Mouse (Mus musculus) cerebellum, adult 11 months (tissue): ENCODE results near the gene Gsk3b.
"Not testable (repeated sequence)": the region's sequence is repeated elsewhere in the genome, so short reads cannot be mapped to it uniquely, and the experiment has no call there.

Experiments
- DNase-seq: peaks from one replicate; pipeline ENCODE4 v3.0.0; 2022

Gsk3b gene

DNA sequence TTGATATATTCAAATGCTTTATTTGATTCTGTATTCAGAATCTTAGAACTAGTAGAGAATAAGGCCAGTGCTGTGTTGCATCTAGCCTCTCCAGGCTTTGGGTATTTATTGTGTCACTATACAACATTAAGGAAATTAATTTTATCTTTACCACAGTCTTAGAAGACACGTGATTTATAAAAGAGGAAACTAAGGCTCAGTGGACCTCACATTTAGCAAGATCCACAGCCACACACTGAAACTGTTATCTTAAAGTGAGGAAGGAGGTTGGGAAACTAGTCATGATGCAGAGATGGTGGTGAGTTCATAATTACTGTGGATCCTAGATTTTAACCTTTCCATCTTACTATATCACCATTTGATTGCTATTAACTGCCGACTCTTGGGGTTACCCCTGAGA, 16.7 kb downstream of the Gsk3b start:
- DNase-seq, result no peak

DNA sequence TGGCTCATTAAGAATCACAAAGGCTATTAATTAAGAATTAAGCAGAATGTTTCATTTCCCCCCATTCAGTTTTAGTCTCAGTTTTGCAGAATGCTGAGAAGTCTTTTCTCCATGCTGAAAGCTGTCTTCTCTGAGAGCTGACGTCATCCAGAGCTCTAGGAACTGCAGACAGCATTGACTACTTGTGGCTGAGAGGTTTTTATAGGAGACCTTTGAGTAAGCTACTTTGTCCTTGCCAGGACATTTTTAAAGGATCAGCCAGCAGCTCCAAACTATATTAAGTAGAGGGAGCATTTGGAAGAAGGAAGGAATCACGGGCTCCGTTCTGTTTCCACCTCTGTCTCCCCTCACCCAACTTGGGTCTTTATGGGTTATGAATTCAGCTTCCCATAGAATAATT, 17.7 kb downstream of the Gsk3b start:
- DNase-seq, result no peak

GRCm38 (mm10) chr16:38110001-38110400, 21.2 kb downstream of the Gsk3b start:
- no peak for DNase-seq

GRCm38 (mm10) chr16:38110575-38110974, 21.8 kb downstream of the Gsk3b start:
- no peak for DNase-seq

DNA sequence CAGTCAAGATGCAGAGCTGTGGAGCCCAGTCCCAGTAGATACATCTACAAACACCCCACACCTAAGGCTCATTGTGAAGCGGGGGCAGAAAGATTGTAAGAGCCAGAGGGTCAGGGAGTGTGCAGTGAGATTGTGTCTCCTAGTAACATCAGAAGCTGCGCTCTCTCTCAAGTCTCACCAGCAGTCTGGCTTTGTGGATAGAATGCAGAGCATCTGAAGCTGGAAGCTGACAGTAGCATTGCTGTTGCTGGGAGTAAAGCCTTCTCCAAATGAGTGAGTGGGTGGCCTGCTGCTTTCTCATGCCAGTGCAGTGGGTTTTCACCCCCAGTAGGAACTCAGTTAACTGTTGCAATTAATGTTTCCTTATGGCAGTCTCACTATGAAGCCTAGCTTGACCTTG, 25.3 kb downstream of the Gsk3b start:
- no peak for DNase-seq

GRCm38 (mm10) chr16:38117909-38118308, 29.1 kb downstream of the Gsk3b start:
- not testable (repeated sequence) for DNase-seq

- DNase-seq, result no peak
Measured at GRCm38 (mm10) chr16:38118723-38119122, 29.9 kb downstream of the Gsk3b start.

GRCm38 (mm10) chr16:38119286-38119685, 30.5 kb downstream of the Gsk3b start:
- no peak for DNase-seq

- DNase-seq, result no peak
Measured at GRCm38 (mm10) chr16:38129171-38129570, 40.4 kb downstream of the Gsk3b start.

DNA sequence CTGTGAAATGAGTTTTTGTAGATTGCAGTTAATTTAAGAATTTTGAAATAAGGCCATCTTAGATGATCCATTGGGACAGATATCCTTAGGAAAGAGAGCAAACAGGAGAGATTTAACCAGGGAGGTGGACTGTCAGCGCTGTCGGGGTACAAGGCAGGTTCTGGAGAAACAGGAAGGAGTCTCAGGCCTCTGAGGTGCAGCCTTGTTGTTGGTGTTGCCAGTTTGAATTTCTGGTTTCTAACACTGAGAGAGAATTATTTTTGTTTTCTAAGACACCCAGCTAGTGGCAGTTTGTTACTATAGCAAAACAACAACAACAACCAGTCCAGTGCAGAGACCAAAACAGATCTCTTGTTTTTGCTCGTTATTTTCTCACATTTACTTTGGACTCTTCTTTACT, 42.2 kb downstream of the Gsk3b start:
- no peak for DNase-seq

DNA sequence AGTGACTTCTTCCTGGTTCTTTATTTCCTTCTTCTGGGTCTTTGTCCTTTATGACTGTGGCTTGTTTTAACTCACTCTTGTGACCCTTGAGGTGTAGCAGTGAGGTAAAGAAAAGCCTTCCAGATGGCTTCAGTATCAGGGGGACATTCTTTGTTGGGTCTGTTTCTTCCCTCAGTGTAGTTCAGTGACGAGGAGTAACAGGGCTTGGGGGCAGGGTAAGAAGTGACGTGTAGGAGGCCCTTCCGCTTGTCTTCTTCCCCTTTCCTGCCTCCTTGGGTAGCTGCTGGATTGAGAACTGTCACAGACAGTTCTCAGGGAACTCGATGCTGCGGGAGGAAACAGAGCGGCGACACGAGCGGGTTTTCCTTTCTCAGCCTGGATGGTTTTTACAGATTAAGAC, 43.0 kb downstream of the Gsk3b start:
- DNase-seq, result no peak

DNA sequence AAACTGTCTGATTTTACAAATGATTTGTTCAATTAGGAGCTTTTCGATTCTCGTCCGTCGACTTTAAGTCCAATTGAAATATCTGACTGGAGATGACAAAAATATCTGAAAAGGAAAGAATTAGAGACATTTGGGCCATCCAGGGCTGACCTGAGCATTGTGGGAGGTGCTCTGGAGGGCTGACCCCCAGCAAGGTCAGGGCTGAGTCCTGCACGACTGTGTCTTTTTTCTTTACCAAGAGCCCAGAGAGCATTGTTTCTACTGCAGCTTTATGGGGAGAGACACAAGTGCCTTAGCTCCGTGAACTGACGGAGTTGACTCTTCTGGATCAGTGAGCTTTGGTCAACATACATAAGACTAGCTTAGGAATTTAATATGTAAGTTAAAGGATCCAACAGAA, 43.4 kb downstream of the Gsk3b start:
- DNase-seq, result no peak

GRCm38 (mm10) chr16:38137296-38137695, 48.5 kb downstream of the Gsk3b start:
- DNase-seq, result peak; percentile 36

GRCm38 (mm10) chr16:38144898-38145297, 56.1 kb downstream of the Gsk3b start:
- no peak for DNase-seq

GRCm38 (mm10) chr16:38150555-38150954, 61.8 kb downstream of the Gsk3b start:
- DNase-seq, result no peak

GRCm38 (mm10) chr16:38157854-38158622, 69.2 kb downstream of the Gsk3b start:
- DNase-seq, result peak; percentile 58

DNA sequence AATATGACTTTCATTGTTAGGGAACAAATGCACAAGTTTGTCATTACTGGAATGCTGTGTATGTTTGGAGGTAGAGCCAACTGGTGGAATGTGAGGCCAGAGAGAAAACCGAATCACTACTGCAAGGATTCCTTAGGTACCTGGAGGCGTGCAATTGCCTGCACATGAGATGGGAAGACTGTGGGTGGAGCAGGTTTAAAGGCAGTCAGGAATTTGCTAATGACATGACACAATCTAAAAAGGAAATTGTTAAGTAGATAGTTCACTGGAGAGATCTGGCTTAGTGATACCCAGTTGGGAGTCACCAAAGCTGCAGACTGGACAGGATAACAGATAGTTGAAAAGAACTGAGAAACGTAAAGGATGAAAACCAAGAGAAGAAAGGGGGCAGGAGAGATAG, 73.2 kb downstream of the Gsk3b start:
- DNase-seq, result no peak

- DNase-seq, result no peak
Measured at GRCm38 (mm10) chr16:38164811-38165591, 76.2 kb downstream of the Gsk3b start.

DNA sequence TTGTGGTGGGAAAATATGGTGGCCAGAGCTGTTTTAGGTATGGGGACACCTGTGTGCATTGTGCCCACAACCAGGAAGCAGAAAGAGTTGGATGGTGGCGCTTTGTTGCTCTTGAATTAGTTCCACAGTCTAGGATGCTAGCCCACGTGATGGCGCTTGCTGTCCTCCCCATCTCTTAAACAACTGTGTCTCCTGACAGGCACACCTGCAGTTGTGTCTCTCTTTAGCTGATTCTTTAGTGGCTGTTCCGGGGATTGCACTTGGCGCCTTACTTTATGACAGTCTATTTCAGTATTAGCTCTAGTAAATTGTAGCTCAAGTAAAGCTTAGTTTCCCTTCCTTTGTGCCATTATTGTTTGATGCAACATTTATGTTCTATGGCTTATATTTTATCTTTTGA, 80.2 kb downstream of the Gsk3b start:
- no peak for DNase-seq

- DNase-seq, result no peak
Measured at GRCm38 (mm10) chr16:38179150-38179549, 90.3 kb downstream of the Gsk3b start.

DNA sequence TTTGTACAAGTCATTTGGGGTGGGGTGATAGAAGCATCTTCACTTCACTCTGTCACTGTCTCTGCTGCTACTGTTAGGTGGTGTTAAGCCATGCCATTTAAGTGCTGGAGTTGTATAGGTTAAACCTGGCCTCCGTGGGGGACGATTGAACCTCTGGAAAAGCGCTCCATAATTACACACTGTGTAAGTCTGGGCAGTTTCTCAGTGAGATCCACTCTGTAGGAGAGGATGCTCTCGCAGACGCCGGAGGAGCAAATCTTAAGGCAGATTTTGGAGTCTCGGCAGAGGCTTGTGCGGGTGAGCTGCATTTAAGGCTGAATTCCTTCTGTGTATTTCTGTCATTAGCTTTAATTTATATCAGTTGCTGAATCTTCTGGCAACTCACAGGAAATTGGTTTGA, 92.6 kb downstream of the Gsk3b start:
- DNase-seq, result no peak

DNA sequence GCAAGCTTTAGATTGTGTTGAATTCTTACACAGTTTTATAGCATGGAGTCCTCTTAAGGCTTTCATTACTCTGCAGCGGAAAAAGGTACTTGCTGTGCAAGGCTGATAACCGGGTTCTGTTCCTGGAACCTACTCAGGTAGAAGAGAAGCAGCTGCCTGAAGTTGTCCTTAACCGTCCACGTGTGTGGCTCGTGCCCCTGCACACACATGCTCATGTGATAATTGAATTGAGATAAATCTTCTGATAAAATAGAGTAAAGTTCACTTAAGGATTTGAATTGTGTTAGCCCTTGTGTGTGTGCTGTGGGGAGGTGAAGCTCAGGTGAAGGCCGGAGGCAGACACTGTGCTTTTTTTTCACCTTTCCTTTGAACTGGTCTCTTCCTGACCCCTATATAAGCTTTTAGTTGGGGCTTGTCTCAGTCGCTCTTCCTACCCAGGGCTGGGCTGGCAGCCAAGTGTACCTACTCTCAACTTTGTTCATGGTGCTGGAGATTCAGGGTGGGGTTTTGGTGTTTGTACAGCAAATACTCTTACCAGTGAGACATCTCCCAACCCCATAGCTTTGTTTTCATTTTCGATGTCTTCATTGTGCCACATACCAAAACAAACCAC, 96.0 kb downstream of the Gsk3b start:
- DNase-seq, result no peak

- no peak for DNase-seq
Measured at GRCm38 (mm10) chr16:38189952-38190351, 101.2 kb downstream of the Gsk3b start.

DNA sequence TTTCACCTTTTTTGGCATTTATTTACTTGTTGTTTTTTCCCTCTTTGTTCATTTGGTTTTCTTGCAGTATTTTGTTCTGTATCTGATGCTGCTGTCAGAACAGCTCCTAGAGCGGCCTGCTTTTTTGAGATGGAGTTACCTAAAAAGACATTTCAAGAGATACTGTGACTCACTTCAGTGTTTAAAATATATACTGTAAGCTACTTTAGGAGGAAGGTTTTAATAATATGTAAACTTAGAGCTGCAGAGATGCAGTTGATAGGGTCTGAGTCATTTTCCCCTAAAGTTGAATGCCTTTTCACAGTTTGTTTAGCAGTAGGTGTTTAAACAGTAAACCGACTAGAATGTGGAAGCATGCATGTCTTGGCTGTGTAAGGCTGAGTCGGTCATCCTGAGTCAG, 101.7 kb downstream of the Gsk3b start:
- no peak for DNase-seq
